Comparison of ENCODE assay signal across 9 mouse cellular contexts in genomic region chr2:49620626-49621117, GRCm38 (mm10). TPM values are rescaled to one million over a fixed set of nuclear protein-coding genes. Genes with fewer than 3 reads are reported as not detected.
DNase-seq lines count a peak whose midpoint lies in the region; ATAC-seq and TF ChIP-seq lines count a peak whose summit lies in the region.
"Had no signal": no experiment of that assay in that cellular context is flagged by ENCODE, and none has a peak within 500 bp of the region (broad histone marks: within the 10 kb centered on the region; RNA-seq: fewer than 3 reads in every experiment).

No protein-coding gene starts in this region.

- H3K4me2 ChIP-seq in lung, postnatal 0 days (replicated peaks; ENCODE audit: low read depth, low read length) = no peak overlapping the region

- intact Hi-C loops in left cerebral cortex, postnatal 4 days (cut with DNase I) = loop anchor here (2.0 to 10.0 kb wide), 3 partner anchors 64 to 170 kb away; partner anchors contain the start of gene Epc2

- no peaks in the 10 kb centered on the region for H3K36me3 ChIP-seq in lung, postnatal 0 days (ENCODE audit: insufficient read depth, low read length)
- H3K36me3 ChIP-seq: liver, embryonic 13.5 days had no signal

- ATAC-seq in lung, postnatal 0 days = no peak
- ATAC-seq in granulocyte monocyte progenitor cell, adult 5-6 weeks (replicated peaks; ENCODE audit: poor library complexity, severe bottlenecking) = no peak

- H3K9me3 ChIP-seq in lung, postnatal 0 days (ENCODE audit: low read length) = no peaks in the 10 kb centered on the region
- H3K9me3 ChIP-seq: liver, embryonic 13.5 days had no signal

- no peak overlapping the region for H3K27ac ChIP-seq in lung, postnatal 0 days (ENCODE audit: low read length)
- H3K27ac ChIP-seq: liver, embryonic 13.5 days had no signal

- no peak for TF ChIP-seq EP300 in lung, postnatal 0 days (IDR thresholded peaks at IDR 0.05)

- peaks cover 4% of the 10 kb centered on the region; the same call in 1 of the 2 replicates for H3K4me1 ChIP-seq in lung, postnatal 0 days (ENCODE audit: insufficient read depth, low read depth, low read length)

- peak; percentile 66 for DNase-seq in MN1 (ENCODE audit: low spot score)
- peak; percentile 52 for DNase-seq in cerebellum, adult 8-10 months
- DNase-seq in forelimb bud, embryonic 11.5 days (ENCODE audit: low read depth, low spot score) = peak; percentile 12
- DNase-seq in left cerebral cortex, postnatal 4 days = peak; percentile 69
- DNase-seq in right cerebral cortex, adult 2 months (ENCODE audit: low spot score in 2 of 2) = peak; percentile 51 to 59
- DNase-seq in lung, postnatal 0 days (ENCODE audit: low spot score) = no peak
- DNase-seq in lung, adult 18-20 months = no peak
- DNase-seq: liver, embryonic 13.5 days had no signal

- WGBS in lung, postnatal 0 days = 18% methylated on average over 14 of the region's 14 CpGs

- no peak overlapping the region for H3K4me3 ChIP-seq in lung, postnatal 0 days (ENCODE audit: low read depth, low read length)

- no peak for TF ChIP-seq CTCF in lung, postnatal 0 days (IDR thresholded peaks at IDR 0.05)

- H3K9ac ChIP-seq in lung, postnatal 0 days (replicated peaks; ENCODE audit: low read depth) = no peak overlapping the region
- H3K9ac ChIP-seq: liver, embryonic 13.5 days had no signal

- peaks cover 24% of the 10 kb centered on the region for H3K27me3 ChIP-seq in lung, postnatal 0 days (replicated peaks; ENCODE audit: insufficient read depth, low read length)

RNA-seq across cellular contexts. Expression of gene Kif5c, which starts 1.6 kb away (rescaled TPM):
- 100 to 1,000 TPM; 441 to 484 TPM for total RNA-seq in left cerebral cortex, postnatal 4 days (2021)
- 0.17 and 0.20 TPM in 2 replicates for polyA plus RNA-seq in lung, postnatal 0 days (2015; fragmentation: Nextera tagmentation; extraction: Ambion mirVana)
- total RNA-seq in granulocyte monocyte progenitor cell, adult 5-6 weeks (2014; fragmentation: Nextera tagmentation) = not detected in 2 replicates
- total RNA-seq in granulocyte monocyte progenitor cell, adult 5-6 weeks (2017) = not detected in 2 replicates

Comparison
In these comparisons a context has a peak if more than half of its experiments do, and no peak if none do; other contexts are left out.
1. DNase-seq: peak in MN1 (single experiment), cerebellum, adult 8-10 months (single experiment), forelimb bud, embryonic 11.5 days (single experiment), left cerebral cortex, postnatal 4 days (single experiment) and right cerebral cortex, adult 2 months (2 of 2); none in lung, postnatal 0 days (single experiment) and lung, adult 18-20 months (0 of 2).
2. RNA of gene Kif5c, which starts 1.6 kb away (total RNA-seq): 441 to 484 TPM in left cerebral cortex, postnatal 4 days; not detected in granulocyte monocyte progenitor cell, adult 5-6 weeks; every median in the first group is over 100 times any median in the second.